Mouse (Mus musculus): Measurements from ENCODE around the gene Smad3.

Smad3 gene

DNA sequence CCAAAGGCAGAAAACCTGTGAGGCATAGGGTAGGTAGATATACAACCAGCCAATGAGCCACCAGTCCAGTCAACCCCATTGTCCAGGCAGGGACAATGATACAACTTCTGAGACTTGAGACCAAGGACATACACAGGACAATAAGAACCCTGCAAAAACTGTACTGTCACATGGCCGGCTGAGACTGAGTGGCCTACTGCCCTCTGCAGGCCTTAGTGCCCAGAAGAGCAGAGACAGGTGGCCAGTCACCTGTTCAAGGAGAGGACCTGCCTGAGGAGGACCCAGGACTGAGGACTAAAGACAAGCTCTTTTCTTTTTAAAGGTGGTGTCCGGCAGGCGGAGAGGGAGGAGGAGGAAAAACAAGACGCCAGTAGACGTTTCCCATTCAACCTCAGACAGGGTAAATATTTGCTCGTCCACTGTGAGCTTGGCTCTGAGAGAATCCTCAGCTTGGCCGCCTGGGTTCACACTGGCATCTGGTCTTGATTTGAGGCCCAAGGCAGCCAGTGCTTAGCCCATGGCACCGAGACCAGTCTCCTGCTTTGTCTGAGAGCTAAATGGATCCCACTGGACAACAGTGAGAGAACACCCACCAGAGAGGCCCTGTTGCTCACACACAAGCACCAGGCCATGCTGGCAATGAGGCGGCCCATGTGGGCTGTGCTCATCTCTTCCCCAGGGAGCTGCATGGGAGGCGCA is 56.4 kb downstream of the Smad3 start:
- DNase-seq (ENCODE audit: low read depth, low spot score): no peak

DNA sequence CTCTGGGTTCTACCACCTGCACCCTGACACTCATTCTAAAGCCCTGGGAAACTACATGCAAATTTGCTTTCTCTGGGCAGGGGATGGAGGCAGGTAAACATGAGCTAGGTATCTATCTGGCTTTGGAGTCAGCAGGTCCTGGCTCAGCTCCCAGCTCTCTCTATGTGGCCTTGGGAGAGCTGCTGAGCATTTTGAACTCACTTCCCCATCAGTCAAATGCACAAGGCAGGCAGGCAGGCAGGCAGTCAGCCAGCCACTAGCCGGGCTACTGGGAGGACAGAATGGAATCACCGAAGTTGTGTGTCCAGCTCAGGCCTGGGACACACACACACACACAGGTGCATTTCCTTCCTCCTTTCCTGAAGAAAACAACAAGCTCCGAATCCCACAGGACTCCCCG is 58.6 kb downstream of the Smad3 start:
- DNase-seq (ENCODE audit: low read depth, low spot score): no peak

DNA sequence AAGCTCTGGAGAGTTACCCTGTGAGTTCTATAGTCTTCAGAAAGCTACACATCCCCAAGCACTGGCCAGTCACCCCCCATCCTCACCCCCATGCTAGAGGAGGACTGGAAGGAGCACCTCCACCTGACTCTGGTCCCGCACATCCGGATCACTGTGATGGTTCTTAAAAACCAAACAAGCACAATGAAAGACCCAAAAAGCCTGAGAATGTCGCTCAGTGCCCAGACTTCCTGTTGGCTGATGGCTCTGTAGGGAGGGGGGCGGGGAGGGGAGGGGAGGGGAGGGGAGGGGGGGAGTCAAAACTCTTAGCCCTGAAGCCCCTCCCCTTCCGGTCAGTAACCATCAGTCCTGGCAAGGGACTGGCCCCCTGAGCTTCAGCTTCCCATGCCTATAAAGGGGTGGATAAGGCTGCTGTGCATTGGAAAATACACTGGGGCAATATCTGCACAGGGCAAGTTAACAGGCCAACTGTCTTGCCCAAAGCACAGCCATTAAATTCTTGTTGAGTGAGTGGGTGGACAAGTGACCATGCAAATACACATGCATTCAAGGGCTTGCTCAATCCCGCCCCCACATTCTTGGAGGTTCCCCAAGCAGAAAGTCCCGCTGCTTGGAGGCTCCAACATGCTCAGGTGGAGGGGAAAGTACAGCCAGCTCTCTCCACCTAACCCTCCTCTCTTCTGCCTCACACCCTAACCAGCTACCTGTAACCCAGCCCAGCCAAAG is 59.3 kb downstream of the Smad3 start:
- DNase-seq (ENCODE audit: low read depth, low spot score): no peak

DNA sequence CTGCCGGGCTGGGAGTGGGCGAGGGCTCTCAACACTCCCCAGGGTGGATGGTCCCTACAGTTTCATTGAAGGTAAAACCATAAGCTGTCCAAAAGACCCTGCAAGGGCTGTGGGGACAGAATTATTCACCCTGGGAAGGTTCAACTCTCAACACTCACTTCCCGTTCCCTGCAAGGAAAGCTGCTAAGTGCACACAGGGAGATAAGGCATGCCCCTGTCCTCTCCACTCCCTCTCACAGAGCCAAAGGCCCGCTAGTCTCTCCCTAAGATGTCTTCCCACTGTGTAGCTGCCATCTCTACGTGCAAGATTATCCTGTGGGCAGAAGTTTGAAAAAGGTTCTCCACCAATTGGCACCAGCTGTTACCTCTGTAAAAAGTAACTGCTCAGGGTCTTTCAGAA is 60.2 kb downstream of the Smad3 start:
- DNase-seq (ENCODE audit: low read depth, low spot score): no peak

DNA sequence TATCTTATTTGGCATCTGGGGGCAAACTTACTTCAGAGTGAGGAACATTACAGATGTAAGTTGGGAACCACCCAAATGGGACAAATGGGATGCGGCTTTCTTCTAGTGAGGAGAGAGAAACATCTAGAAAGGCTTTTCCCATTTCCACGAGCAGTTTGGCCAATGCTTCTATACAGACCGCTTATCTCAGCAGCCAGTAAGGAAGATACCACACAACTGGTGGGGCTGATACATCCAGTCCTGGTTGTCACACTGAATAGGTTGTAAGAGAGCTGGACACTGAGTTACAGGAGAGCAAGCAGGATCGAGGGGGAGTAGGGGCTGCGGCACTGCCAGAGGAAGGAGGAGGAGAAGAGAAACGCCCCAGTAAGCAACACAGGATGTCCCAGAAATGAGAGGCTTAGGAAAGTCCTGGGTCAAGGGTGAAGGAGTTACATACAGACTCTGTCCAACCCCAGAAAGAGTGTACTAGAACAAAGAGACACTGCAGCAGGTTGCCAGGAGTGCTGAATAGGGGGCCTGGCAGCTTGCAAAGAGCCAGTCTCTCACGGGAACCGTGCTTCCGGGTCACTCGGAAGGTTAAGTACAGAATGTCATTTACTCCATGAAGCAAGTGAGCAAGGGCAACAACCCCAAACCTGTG is 61.2 kb downstream of the Smad3 start:
- DNase-seq (ENCODE audit: low read depth, low spot score): no peak

DNA sequence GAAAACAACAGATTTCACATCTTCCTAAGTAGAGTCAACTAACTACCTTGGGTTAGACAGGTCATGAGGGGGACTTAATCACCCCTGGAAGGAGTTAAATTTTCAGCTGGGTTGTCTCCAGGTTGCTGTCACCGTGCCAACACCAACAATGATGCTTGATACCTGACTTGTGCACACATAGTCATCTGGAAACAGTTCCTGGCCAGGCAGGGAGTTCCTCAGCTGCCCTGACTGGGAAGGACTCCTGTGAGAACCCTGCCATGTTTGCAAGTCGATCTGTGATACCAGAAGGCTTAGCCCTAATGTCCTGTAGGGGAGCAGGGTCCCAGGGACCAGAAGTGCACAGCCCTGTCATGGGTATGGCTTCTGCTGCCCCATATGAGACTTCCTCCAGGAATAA is 65.8 kb downstream of the Smad3 start:
- DNase-seq (ENCODE audit: low read depth, low spot score): no peak

- DNase-seq (ENCODE audit: low read depth, low spot score): no peak
These were observed 67.3 kb downstream of the Smad3 start for GRCm38 (mm10) chr9:63690511-63690910.

DNA sequence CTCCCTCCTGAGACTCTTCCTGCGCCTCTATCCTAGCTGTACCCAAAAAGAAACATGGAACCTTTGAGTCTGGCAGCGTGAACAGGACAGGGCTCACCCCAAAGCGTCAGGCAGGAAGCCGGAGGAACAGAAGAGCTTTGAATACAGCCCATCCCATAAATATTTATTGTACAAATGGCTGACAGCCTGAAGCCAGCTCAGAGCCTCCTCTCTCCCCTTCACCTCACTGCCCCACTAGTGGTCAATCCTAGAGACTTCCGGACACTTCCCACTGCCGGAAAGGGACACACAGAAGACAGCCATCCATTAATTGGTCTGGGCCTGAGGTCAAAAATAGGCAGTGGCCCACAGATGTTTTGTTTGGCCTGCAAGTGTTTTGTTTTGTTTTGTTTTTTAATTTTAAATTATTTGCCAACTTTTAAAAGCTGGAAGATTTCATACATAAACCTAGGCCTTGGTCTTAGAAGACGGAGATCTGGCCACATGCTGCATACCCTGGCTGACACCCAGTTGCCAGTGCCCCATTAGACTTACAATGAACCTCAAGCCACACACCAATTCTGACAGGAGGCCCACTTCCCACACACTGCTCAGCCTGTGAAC is 70.3 kb downstream of the Smad3 start:
- DNase-seq (ENCODE audit: low read depth, low spot score): no peak

DNA sequence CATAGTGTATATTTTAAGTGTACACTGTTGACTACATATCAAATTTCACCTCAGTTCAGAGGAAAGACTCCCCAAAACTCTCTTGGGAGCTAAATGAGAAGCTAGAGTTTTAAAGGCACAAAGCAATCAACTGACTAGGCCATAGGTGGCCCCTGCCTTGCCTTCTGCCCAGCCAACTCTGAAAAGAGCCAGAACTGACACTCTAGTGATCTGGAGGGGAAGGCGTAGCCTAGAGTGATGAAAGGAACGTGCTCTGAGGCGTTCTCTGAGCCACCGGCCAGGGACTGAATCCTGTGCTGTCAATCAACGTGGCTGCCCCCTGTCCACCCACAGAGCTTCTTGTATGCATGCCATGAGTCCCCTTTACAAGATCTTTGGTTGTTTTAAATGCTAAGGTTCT is 72.4 kb downstream of the Smad3 start:
- no peak for DNase-seq (ENCODE audit: low read depth, low spot score)

DNA sequence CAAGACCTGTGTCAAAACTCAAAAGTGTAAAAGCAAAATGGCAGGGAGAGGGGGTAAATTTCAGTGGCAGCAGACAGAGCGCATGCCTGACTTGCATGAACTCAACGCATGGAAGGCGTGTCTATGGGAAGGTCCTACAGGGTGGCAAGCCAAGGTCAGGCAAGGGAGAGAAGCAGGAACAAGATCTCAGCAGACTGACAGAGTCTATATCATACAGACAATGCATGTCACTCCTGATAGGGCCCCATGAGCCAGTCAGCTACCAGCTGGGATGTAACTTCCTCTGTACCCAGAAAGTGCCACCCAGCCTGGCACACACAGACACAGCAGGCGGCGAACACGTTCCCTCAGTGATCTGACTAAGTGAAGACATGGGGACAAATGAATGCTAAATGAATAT is 73.5 kb downstream of the Smad3 start:
- DNase-seq (ENCODE audit: low read depth, low spot score): no peak

DNA sequence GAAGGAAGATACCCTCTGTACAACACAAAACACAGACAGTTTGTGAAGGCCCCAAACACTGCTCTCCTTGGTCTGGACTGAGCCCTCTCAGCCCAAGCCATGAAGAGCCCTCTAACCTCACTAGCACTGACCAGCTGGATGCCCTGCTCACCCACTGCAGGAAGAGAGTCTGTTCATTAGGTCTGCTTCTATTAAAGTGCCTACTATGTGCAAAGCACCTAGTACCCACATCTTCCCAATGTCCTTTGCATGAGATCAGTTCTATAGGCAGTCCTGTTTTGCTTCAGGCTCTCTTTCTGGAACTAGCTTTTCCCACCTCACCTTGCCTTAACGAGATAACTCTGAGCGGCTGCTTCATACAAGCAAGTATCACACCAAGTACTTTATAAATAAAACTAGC is 74.9 kb downstream of the Smad3 start:
- no peak for DNase-seq (ENCODE audit: low read depth, low spot score)

DNA sequence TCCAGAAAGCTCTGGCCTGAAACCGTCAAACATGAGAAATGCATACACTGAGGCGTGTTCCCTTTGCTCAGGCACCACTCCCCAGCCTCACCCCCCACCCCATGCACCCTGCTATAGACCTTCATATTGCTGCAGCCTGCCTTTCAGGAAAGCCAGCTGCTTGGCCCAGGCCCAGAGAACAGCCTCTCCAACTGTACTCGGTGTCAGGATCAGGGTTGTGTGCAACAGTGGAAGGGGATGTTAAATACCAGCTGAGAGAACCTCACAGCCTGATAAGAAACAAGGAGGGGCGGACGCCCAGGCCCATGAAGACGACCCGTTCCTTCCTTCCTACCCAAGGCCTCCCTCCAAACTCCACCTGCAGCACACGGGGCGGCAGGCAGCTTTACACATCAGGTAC is 75.5 kb downstream of the Smad3 start:
- no peak for DNase-seq (ENCODE audit: low read depth, low spot score)

- DNase-seq (ENCODE audit: low read depth, low spot score): no peak
These were observed 79.7 kb downstream of the Smad3 start for GRCm38 (mm10) chr9:63678076-63678475.

GRCm38 (mm10) chr9:63677621-63678020 is 80.2 kb downstream of the Smad3 start:
- DNase-seq (ENCODE audit: low read depth, low spot score): no peak

DNA sequence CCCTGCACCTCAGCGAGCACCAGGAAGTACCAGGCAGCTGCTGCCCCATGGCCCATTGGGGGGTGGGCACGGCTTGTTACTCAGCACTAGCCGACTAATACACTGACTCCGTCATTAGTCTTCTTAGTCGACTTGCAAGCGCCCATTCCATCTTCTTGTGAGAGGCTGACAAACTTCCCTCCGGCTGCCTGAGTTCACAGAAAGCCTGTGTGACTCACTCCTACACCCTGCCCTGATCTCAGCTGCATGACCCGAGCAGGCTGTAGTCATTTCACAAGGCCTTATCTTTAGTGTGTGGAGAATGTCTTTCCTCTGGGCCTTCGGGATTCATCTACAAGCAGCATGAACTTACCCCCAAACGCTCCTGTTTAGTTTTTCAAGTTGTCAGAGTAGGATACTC is 83.2 kb downstream of the Smad3 start:
- DNase-seq (ENCODE audit: low read depth, low spot score): no peak

- no peak for DNase-seq (ENCODE audit: low read depth, low spot score)
These were observed 84.3 kb downstream of the Smad3 start for GRCm38 (mm10) chr9:63673494-63673805.

GRCm38 (mm10) chr9:63672797-63673493 is 84.8 kb downstream of the Smad3 start:
- no peak for DNase-seq (ENCODE audit: low read depth, low spot score)

DNA sequence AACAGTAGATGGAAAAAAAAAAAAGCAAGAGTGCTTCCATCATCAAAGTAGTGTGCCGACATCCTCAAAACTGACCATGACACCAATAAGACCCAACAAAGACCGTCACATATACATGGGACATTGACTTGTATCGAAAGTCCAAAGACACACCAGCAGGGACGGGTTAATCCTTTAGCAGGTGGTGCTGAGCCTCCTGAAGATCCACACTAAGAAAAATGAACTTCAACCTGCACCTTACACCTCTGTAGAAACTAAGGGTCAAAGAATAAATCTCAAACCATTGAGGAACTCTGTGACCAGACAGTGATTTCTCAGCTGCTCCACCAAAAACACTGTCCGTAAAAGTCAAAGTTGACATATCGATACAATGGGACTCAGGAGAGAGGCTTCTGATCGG is 88.0 kb downstream of the Smad3 start:
- DNase-seq (ENCODE audit: low read depth, low spot score): no peak

DNA sequence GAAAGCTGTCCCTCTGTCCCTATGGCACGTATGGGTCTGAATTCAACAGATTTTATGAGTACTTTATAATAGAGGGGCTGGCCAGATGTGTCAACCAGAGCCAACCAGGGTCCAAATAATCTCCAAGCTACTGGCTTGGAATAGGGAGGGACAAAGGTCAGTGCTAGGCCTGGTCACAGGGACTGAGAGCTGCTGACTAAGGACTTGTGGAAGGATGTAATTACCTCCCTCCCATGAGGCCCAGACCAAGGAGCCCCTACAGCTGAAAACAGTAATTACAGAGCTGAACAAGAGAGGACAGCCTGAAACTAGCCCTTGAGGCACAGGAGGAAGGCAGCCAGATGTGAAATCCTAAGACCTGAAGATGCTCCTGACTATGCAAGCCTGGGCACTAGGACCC is 89.2 kb downstream of the Smad3 start:
- no peak for DNase-seq (ENCODE audit: low read depth, low spot score)

DNA sequence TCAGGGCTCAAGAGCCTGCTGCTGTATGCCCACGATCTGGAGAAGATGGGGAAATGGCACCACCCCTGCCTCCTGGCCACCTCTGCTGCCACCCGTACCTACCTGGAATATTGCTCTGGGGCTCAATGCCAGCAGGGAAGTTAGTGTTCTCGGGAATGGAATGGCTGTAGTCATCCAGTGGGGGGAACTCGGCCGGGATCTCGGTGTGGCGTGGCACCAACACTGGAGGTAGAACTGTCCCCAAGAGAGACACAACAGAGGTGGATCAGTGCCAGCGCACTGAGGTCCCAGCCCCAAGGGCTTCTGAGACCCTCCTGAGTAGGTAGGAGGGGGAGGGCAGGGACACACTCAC is 90.4 kb downstream of the Smad3 start:
- no peak for DNase-seq (ENCODE audit: low read depth, low spot score)

- no peak for DNase-seq (ENCODE audit: low read depth, low spot score)
These were observed 91.0 kb downstream of the Smad3 start for GRCm38 (mm10) chr9:63666612-63667372.

Measured in retina, adult 2 months (tissue).